Mouse (Mus musculus) forebrain, embryonic 14.5 days (tissue): ENCODE results near the gene Tnfsf13b. TPM values are rescaled to one million over a fixed set of nuclear protein-coding genes. Genes with fewer than 3 reads are reported as not detected.
A peak's percentile ranks its signal among the peaks of the same experiment; 100 is the strongest.

ENCODE experiments used
- ATAC-seq: fragments of 200-750 bp; cut with Nextera tagmentation; 2 replicates; pipeline ENCODE4 v1.8.0; 2017; ENCODE audit warnings: mild to moderate bottlenecking, moderate library complexity
- DNase-seq: peaks from one replicate; pipeline ENCODE4 v3.0.0-alpha.2; 2015; ENCODE audit warnings: low spot score
- H3K27ac ChIP-seq: fragments of 300-500 bp; sonication (generic); 2 replicates; pipeline ENCODE4 v1.5.1; 2014; ENCODE audit warnings: low read depth, mild to moderate bottlenecking, control low read depth, low read length, moderate library complexity
- H3K27me3 ChIP-seq: fragments of 300-500 bp; sonication (generic); replicated peaks from 2 replicates; pipeline ENCODE4 v1.6.1; 2014; ENCODE audit warnings: low read length, control low read depth, mixed read lengths; ENCODE audit not compliant: control insufficient read depth, insufficient read depth
- H3K36me3 ChIP-seq: fragments of 300-500 bp; sonication (generic); 2 replicates; pipeline ENCODE4 v1.6.1; 2014; ENCODE audit warnings: low read length, control low read depth; ENCODE audit not compliant: control insufficient read depth, insufficient read depth
- H3K4me1 ChIP-seq: fragments of 300-500 bp; sonication (generic); 2 replicates; pipeline ENCODE4 v1.6.1; 2014; ENCODE audit warnings: antibody characterized with exemption, low read length, control low read depth; ENCODE audit not compliant: control insufficient read depth, insufficient read depth
- H3K4me2 ChIP-seq: fragments of 300-500 bp; sonication (generic); 2 replicates; pipeline ENCODE4 v1.6.1; 2014; ENCODE audit warnings: mild to moderate bottlenecking, control low read depth, low read length
- H3K4me3 ChIP-seq: fragments of 300-500 bp; sonication (generic); 2 replicates; pipeline ENCODE4 v1.5.1; 2014; ENCODE audit warnings: low read depth, low read length, control low read depth
- H3K9ac ChIP-seq: fragments of 300-500 bp; sonication (generic); 2 replicates; pipeline ENCODE4 v1.6.1; 2014; ENCODE audit warnings: mild to moderate bottlenecking, low read length, control low read depth, moderate library complexity
- H3K9me3 ChIP-seq: fragments of 300-500 bp; sonication (generic); replicated peaks from 2 replicates; pipeline ENCODE4 v1.6.1; 2016; ENCODE audit warnings: low read length, control low read depth, mixed read lengths; ENCODE audit not compliant: control insufficient read depth
- WGBS: fragments of 180-500 bp; shearing (Covaris S2); extraction: QIAGEN DNeasy Blood & Tissue Kit; methylation state at CpG from one replicate; pipeline ENCODE4 v1.1.7; 2014; 5-methylcytosine and 5-hydroxymethylcytosine counted together
- polyA plus RNA-seq: library from polyadenylated mRNA; unstranded; fragments of >200 nt; fragmentation: Nextera tagmentation; extraction: Ambion mirVana; gene quantifications from 2 replicates; pipeline ENCODE4 v1.2.1, GENCODE M21; 2014

The Tnfsf13b gene
- polyA plus RNA-seq, 1 experiment from 2014 or later = 0.09 TPM

DNA sequence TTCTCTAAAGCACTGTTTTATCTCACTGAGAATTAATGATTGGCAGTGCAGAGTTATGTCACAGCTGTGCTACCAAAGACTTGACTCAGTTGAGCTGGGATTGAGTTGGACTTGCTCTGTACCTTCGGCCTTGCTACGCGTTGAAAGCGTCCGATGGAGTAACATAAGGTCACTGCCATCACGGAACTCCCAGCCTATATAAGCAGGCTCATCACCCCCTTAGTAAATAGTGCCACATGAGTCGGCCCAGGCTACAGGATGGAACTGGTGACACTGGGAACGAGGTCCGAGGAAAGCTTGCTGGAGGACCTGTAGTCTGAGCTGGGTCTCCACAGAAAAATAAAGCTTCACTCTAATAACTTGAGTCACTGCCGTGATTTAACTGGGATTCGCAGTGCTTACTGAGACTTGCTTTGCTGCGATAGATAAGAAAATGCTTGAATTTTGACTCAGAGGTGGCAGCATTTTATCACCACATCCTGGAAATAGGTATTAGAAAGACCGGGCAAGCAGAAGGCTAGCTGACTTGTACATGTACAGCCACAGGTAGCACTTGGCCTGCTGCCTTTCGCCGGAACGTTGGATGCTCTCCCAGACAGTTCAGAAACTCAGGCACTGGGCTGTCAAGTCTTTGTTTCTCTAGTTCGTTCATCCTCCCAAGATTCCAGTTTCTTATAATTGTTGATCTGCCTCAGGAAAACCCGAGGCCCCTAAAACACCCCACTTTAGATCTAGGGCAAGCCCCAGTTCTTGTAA, 27.6 kb upstream of the Tnfsf13b start:
- ATAC-seq (no peak), DNase-seq (no peak)
- H3K9me3 ChIP-seq = no peaks in the 10 kb centered on the region
- H3K9ac ChIP-seq = peak overlapping the region; percentile 93
- H3K4me3 ChIP-seq = peak overlapping the region; percentile 93
- H3K27me3 ChIP-seq = no peaks in the 10 kb centered on the region
- 54% methylated on average over 18 of the region's 18 CpGs for WGBS
- peaks cover 27% of the 10 kb centered on the region for H3K4me1 ChIP-seq
- no peak overlapping the region for H3K27ac ChIP-seq
- H3K4me2 ChIP-seq = peak overlapping the region; percentile 84
- no peaks in the 10 kb centered on the region; the same call in 1 of the 2 replicates for H3K36me3 ChIP-seq

DNA sequence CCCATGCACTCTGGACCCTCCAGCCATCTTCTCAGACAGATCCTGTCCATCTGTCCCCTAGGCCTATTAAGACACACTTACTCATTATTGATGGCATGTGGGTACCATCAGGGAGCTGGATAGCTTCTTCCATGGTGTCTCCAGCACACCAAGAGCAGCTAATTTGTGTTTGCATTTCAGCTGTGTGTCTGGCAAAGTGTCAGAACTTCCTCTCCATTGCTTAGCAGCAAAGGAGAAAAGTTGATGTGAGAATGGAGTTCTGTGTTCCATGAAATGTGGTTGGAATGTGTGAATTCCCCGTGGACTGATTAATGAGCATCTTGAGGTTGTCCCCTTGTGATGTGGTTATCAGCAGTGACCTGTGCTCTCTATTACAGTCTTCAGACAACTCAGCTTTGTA, 26.5 kb upstream of the Tnfsf13b start:
- Histone ChIP-seq H3K9ac (no peak overlapping the region), H3K27ac (no peak overlapping the region), H3K9me3 (no peaks in the 10 kb centered on the region), H3K4me3 (no peak overlapping the region), H3K4me1 (peaks cover 27% of the 10 kb centered on the region), H3K4me2 (no peak overlapping the region), H3K36me3 (no peaks in the 10 kb centered on the region; the same call in 1 of the 2 replicates), H3K27me3 (no peaks in the 10 kb centered on the region)
- ATAC-seq (no peak), DNase-seq (no peak)
- 85% methylated on average over 1 of the region's 1 CpGs for WGBS

- H3K36me3 ChIP-seq = no peaks in the 10 kb centered on the region; the same call in 1 of the 2 replicates
- no peaks in the 10 kb centered on the region for H3K27me3 ChIP-seq
- no peak overlapping the region for H3K4me2 ChIP-seq
- no peak overlapping the region for H3K4me3 ChIP-seq
- H3K9ac ChIP-seq = no peak overlapping the region
- H3K4me1 ChIP-seq = peaks cover 24% of the 10 kb centered on the region
- DNase-seq (no peak), ATAC-seq (no peak)
- no peak overlapping the region for H3K27ac ChIP-seq
- no peaks in the 10 kb centered on the region for H3K9me3 ChIP-seq
Measured at GRCm38 (mm10) chr8:9980188-9980587, 26.1 kb upstream of the Tnfsf13b start.

DNA sequence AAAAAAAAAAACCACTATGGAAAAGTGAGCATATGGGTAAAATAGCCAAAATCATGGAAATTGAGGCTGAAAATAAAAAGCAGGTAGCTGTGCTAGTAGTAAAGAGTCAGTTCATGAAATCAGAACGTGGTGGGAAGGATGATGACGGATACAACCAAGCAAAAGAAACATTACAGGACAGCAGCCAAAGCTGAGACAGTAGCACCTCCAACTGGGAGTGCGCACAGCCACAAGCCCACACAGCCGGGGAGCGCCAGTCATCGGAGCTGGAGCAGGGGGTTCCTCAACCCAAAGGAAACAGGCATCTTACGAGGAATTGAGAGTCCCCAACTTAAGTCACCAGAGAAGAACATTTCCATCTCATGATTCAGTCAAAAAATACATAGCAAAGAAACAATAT, 2.2 kb upstream of the Tnfsf13b start:
- DNase-seq (no peak), ATAC-seq (no peak)
- Histone ChIP-seq H3K4me2 (no peak overlapping the region), H3K27ac (no peak overlapping the region), H3K36me3 (no peaks in the 10 kb centered on the region), H3K9ac (no peak overlapping the region), H3K9me3 (no peaks in the 10 kb centered on the region), H3K27me3 (no peaks in the 10 kb centered on the region), H3K4me1 (no peaks in the 10 kb centered on the region), H3K4me3 (no peak overlapping the region)
- WGBS = 83% methylated on average over 7 of the region's 7 CpGs

- Histone ChIP-seq H3K9me3 (no peaks in the 10 kb centered on the region), H3K4me2 (peak overlapping the region; percentile 78), H3K27me3 (no peaks in the 10 kb centered on the region), H3K36me3 (no peaks in the 10 kb centered on the region), H3K27ac (no peak overlapping the region), H3K9ac (peak overlapping the region; percentile 58), H3K4me3 (peak overlapping the region; percentile 39), H3K4me1 (no peaks in the 10 kb centered on the region)
- DNase-seq = peak; percentile 73
- ATAC-seq = peak; percentile 82
- WGBS = 3% methylated on average over 29 of the region's 29 CpGs
Measured at GRCm38 (mm10) chr8:10006986-10007659, 856 bp downstream of the Tnfsf13b start.

GRCm38 (mm10) chr8:10007660-10008028, 1.4 kb downstream of the Tnfsf13b start:
- H3K4me1 ChIP-seq = no peaks in the 10 kb centered on the region
- 38% methylated on average over 6 of the region's 6 CpGs for WGBS
- H3K27ac ChIP-seq = no peak overlapping the region
- no peaks in the 10 kb centered on the region for H3K9me3 ChIP-seq
- DNase-seq = no peak
- H3K4me3 ChIP-seq = peak overlapping the region; percentile 39
- H3K36me3 ChIP-seq = no peaks in the 10 kb centered on the region
- H3K27me3 ChIP-seq = no peaks in the 10 kb centered on the region
- peak overlapping the region; percentile 78 for H3K4me2 ChIP-seq
- ATAC-seq = peak; percentile 10; the same call in 1 of the 2 replicates
- H3K9ac ChIP-seq = peak overlapping the region; percentile 58; the same call in 1 of the 2 replicates

- WGBS = 84% methylated on average over 1 of the region's 1 CpGs
- Histone ChIP-seq H3K9ac (no peak overlapping the region), H3K4me1 (peaks cover 6% of the 10 kb centered on the region), H3K27ac (no peak overlapping the region), H3K36me3 (no peaks in the 10 kb centered on the region), H3K4me2 (no peak overlapping the region), H3K27me3 (no peaks in the 10 kb centered on the region), H3K9me3 (no peaks in the 10 kb centered on the region), H3K4me3 (no peak overlapping the region)
- ATAC-seq (no peak), DNase-seq (no peak)
Measured at GRCm38 (mm10) chr8:10016252-10016651, 10.0 kb downstream of the Tnfsf13b start.

DNA sequence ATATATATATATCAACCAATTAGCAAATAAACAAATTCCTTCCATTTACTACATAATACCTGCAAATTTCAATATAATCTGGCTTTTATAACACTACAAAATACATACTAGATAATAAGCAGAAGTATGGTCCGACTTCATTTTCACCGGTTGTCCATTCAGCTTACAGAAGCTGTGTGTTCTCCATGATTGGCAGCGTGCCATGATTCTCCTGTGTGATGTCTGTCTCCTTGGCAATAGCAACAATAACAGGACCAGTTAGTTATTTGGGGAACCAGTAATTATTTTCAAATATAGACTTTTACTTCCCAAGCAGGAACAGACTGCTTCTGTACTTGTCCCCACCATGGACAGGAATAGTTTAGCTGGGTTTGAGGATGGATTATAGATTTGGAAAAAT, 11.0 kb downstream of the Tnfsf13b start:
- no peak overlapping the region for H3K4me2 ChIP-seq
- no peaks in the 10 kb centered on the region for H3K27me3 ChIP-seq
- ATAC-seq (no peak; the same call in 1 of the 2 replicates), DNase-seq (peak; percentile 84)
- no peak overlapping the region for H3K4me3 ChIP-seq
- 36% methylated on average over 3 of the region's 3 CpGs for WGBS
- no peaks in the 10 kb centered on the region for H3K9me3 ChIP-seq
- no peak overlapping the region for H3K9ac ChIP-seq
- no peak overlapping the region for H3K27ac ChIP-seq
- peaks cover 6% of the 10 kb centered on the region for H3K4me1 ChIP-seq
- no peaks in the 10 kb centered on the region for H3K36me3 ChIP-seq
